Mouse (Mus musculus): ENCODE results near the gene Pkp4. TPM values are rescaled to one million over a fixed set of nuclear protein-coding genes. Genes with fewer than 3 reads are reported as not detected.

Gene Pkp4
- polyA plus RNA-seq, 2 experiments: 5.2 to 8.9 TPM

- Histone ChIP-seq H3K36me3 (replicated peaks; ENCODE audit: control insufficient read depth, insufficient read depth, low read depth) (no peaks in the 10 kb centered on the region), H3K4me2 (ENCODE audit: low read depth) (no peak overlapping the region), H3K9me3 (ENCODE audit: control insufficient read depth, low read length) (no peaks in the 10 kb centered on the region), H3K27me3 (ENCODE audit: control insufficient read depth, insufficient read depth, low read length) (no peaks in the 10 kb centered on the region), H3K9ac (replicated peaks) (no peak overlapping the region), H3K27ac (no peak overlapping the region), H3K4me3 (ENCODE audit: insufficient read depth in 1 of 2, low read depth in 2 of 2, low read length in 2 of 2) (no peak overlapping the region), H3K4me1 (replicated peaks; ENCODE audit: control insufficient read depth in 2 of 2, insufficient read depth in 2 of 2, low read length in 1 of 2) (no peaks in the 10 kb centered on the region)
- no peak for TF ChIP-seq EP300 (IDR thresholded peaks at IDR 0.05; ENCODE audit: low read depth)
- TF ChIP-seq CTCF (IDR thresholded peaks at IDR 0.05; ENCODE audit: low read depth): no peak
- no peak for ATAC-seq (ENCODE audit: insufficient read depth)
- 71% methylated on average over 3 of the region's 3 CpGs for WGBS (ENCODE audit: insufficient replicate concordance)
- DNase-seq (ENCODE audit: low read depth in 3 of 3, low spot score in 3 of 3): no peak
These were observed 92.8 kb downstream of the Pkp4 start for GRCm38 (mm10) chr2:59253435-59253834.

GRCm38 (mm10) chr2:59258821-59259231 is 98.2 kb downstream of the Pkp4 start:
- 79% methylated on average over 6 of the region's 6 CpGs for WGBS (ENCODE audit: insufficient replicate concordance)
- no peaks in the 10 kb centered on the region for H3K9me3 ChIP-seq (ENCODE audit: control insufficient read depth, low read length)
- DNase-seq (ENCODE audit: low read depth in 3 of 3, low spot score in 3 of 3): no peak

GRCm38 (mm10) chr2:59259346-59259745 is 98.7 kb downstream of the Pkp4 start:
- TF ChIP-seq CTCF (IDR thresholded peaks at IDR 0.05; ENCODE audit: low read depth) (no peak), EP300 (IDR thresholded peaks at IDR 0.05; ENCODE audit: low read depth) (no peak)
- no peak for DNase-seq (ENCODE audit: low read depth in 3 of 3, low spot score in 3 of 3)

More at GRCm38 (mm10) chr2:59258821-59259231, 98.2 kb downstream of the Pkp4 start:
- TF ChIP-seq CTCF (IDR thresholded peaks at IDR 0.05; ENCODE audit: low read depth) (no peak), EP300 (IDR thresholded peaks at IDR 0.05; ENCODE audit: low read depth) (no peak)
- ATAC-seq (ENCODE audit: insufficient read depth): no peak
- H3K36me3 ChIP-seq (replicated peaks; ENCODE audit: control insufficient read depth, insufficient read depth, low read depth): no peaks in the 10 kb centered on the region
- H3K4me3 ChIP-seq (ENCODE audit: insufficient read depth in 1 of 2, low read depth in 2 of 2, low read length in 2 of 2): no peak overlapping the region
- H3K4me1 ChIP-seq (replicated peaks; ENCODE audit: control insufficient read depth in 2 of 2, insufficient read depth in 2 of 2, low read length in 1 of 2): no peaks in the 10 kb centered on the region
- no peak overlapping the region for H3K9ac ChIP-seq (replicated peaks)
- H3K4me2 ChIP-seq (ENCODE audit: low read depth): no peak overlapping the region
- no peaks in the 10 kb centered on the region for H3K27me3 ChIP-seq (ENCODE audit: control insufficient read depth, insufficient read depth, low read length)
- H3K27ac ChIP-seq: no peak overlapping the region

DNA sequence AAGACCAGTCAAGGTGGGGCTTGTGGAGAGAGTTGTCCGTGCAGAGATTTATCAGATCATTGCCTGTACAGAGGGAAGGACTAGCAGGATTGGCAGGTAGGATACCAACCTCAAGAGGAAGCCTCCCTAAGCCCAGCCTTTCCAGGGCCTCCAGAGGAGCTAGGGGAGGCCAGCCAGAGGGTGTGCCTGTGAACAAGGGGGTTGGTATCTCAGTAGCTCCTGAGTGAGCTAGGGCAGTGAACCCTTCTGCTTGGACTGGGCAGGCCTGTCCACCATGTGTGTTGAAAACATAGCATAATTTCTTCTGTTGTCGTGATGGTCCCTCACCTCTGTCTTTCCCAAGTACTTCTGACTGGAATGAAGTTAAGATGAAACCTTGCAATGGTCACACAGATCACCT is 100.6 kb downstream of the Pkp4 start:
- H3K27me3 ChIP-seq (ENCODE audit: control insufficient read depth, insufficient read depth, low read length): no peaks in the 10 kb centered on the region
- ATAC-seq (ENCODE audit: insufficient read depth): no peak
- 51% methylated on average over 2 of the region's 2 CpGs for WGBS (ENCODE audit: insufficient replicate concordance)
- no peak overlapping the region for H3K4me2 ChIP-seq (ENCODE audit: low read depth)
- no peaks in the 10 kb centered on the region for H3K4me1 ChIP-seq (replicated peaks; ENCODE audit: control insufficient read depth in 2 of 2, insufficient read depth in 2 of 2, low read length in 1 of 2)
- DNase-seq (ENCODE audit: low read depth in 3 of 3, low spot score in 3 of 3): no peak
- H3K4me3 ChIP-seq (ENCODE audit: insufficient read depth in 1 of 2, low read depth in 2 of 2, low read length in 2 of 2): no peak overlapping the region
- H3K27ac ChIP-seq: no peak overlapping the region
- no peak overlapping the region for H3K9ac ChIP-seq (replicated peaks)
- H3K9me3 ChIP-seq (ENCODE audit: control insufficient read depth, low read length): no peaks in the 10 kb centered on the region
- H3K36me3 ChIP-seq (replicated peaks; ENCODE audit: control insufficient read depth, insufficient read depth, low read depth): no peaks in the 10 kb centered on the region
- TF ChIP-seq EP300 (IDR thresholded peaks at IDR 0.05; ENCODE audit: low read depth) (no peak), CTCF (IDR thresholded peaks at IDR 0.05; ENCODE audit: low read depth) (no peak)

More at GRCm38 (mm10) chr2:59259346-59259745, 98.7 kb downstream of the Pkp4 start:
- 75% methylated on average over 6 of the region's 6 CpGs for WGBS (ENCODE audit: insufficient replicate concordance)
- ATAC-seq (ENCODE audit: insufficient read depth): no peak
- Histone ChIP-seq H3K27ac (no peak overlapping the region), H3K4me1 (replicated peaks; ENCODE audit: control insufficient read depth in 2 of 2, insufficient read depth in 2 of 2, low read length in 1 of 2) (no peaks in the 10 kb centered on the region), H3K9me3 (ENCODE audit: control insufficient read depth, low read length) (no peaks in the 10 kb centered on the region), H3K27me3 (ENCODE audit: control insufficient read depth, insufficient read depth, low read length) (no peaks in the 10 kb centered on the region), H3K9ac (replicated peaks) (no peak overlapping the region), H3K4me2 (ENCODE audit: low read depth) (no peak overlapping the region), H3K36me3 (replicated peaks; ENCODE audit: control insufficient read depth, insufficient read depth, low read depth) (no peaks in the 10 kb centered on the region), H3K4me3 (ENCODE audit: insufficient read depth in 1 of 2, low read depth in 2 of 2, low read length in 2 of 2) (no peak overlapping the region)

- TF ChIP-seq EP300 (IDR thresholded peaks at IDR 0.05; ENCODE audit: low read depth): no peak
- no peak for TF ChIP-seq CTCF (IDR thresholded peaks at IDR 0.05; ENCODE audit: low read depth)
- ATAC-seq (ENCODE audit: insufficient read depth) (no peak), DNase-seq (ENCODE audit: low read depth in 3 of 3, low spot score in 3 of 3) (no peak)
- Histone ChIP-seq H3K27ac (no peak overlapping the region), H3K9ac (replicated peaks) (no peak overlapping the region), H3K27me3 (ENCODE audit: control insufficient read depth, insufficient read depth, low read length) (no peaks in the 10 kb centered on the region), H3K4me3 (ENCODE audit: insufficient read depth in 1 of 2, low read depth in 2 of 2, low read length in 2 of 2) (no peak overlapping the region), H3K9me3 (ENCODE audit: control insufficient read depth, low read length) (no peaks in the 10 kb centered on the region), H3K4me2 (ENCODE audit: low read depth) (no peak overlapping the region), H3K36me3 (replicated peaks; ENCODE audit: control insufficient read depth, insufficient read depth, low read depth) (no peaks in the 10 kb centered on the region), H3K4me1 (replicated peaks; ENCODE audit: control insufficient read depth in 2 of 2, insufficient read depth in 2 of 2, low read length in 1 of 2) (no peaks in the 10 kb centered on the region)
- 79% methylated on average over 14 of the region's 14 CpGs for WGBS (ENCODE audit: insufficient replicate concordance)
These were observed 105.8 kb downstream of the Pkp4 start for GRCm38 (mm10) chr2:59266428-59266827.
